Mouse (Mus musculus): ENCODE data around the gene Atp10a. TPM values are rescaled to one million over a fixed set of nuclear protein-coding genes. Genes with fewer than 3 reads are reported as not detected.

Atp10a gene
- polyA plus RNA-seq, 1 experiment = 2.8 TPM

DNA sequence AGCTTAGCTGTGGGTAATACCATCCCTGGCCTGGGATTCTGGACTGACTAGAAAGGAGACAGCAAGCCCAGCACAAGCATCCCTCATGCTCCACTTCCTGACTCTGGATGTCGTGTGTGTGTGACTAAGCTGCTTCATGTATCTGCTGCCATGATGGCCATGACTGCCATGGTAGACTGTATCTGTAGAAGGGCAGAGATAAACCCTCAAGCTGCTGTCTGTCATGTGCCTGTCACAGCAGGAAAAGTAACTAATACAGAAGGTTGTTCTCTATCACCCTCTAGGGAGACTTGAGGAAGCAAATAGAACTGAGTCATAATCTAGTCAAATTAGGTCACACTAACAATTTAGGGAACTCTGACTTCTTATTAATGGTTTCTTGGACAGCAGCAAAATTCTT, 86.7 kb downstream of the Atp10a start:
- DNase-seq (ENCODE audit: low read depth) = no peak
- no peak for TF ChIP-seq POLR2A (IDR thresholded peaks at IDR 0.05; ENCODE audit: borderline replicate concordance, extremely low read depth, insufficient read depth, insufficient read length, poor library complexity, severe bottlenecking)
- TF ChIP-seq CTCF (IDR thresholded peaks at IDR 0.05; ENCODE audit: borderline replicate concordance, extremely low read depth, insufficient read depth, insufficient read length) = no peak

DNA sequence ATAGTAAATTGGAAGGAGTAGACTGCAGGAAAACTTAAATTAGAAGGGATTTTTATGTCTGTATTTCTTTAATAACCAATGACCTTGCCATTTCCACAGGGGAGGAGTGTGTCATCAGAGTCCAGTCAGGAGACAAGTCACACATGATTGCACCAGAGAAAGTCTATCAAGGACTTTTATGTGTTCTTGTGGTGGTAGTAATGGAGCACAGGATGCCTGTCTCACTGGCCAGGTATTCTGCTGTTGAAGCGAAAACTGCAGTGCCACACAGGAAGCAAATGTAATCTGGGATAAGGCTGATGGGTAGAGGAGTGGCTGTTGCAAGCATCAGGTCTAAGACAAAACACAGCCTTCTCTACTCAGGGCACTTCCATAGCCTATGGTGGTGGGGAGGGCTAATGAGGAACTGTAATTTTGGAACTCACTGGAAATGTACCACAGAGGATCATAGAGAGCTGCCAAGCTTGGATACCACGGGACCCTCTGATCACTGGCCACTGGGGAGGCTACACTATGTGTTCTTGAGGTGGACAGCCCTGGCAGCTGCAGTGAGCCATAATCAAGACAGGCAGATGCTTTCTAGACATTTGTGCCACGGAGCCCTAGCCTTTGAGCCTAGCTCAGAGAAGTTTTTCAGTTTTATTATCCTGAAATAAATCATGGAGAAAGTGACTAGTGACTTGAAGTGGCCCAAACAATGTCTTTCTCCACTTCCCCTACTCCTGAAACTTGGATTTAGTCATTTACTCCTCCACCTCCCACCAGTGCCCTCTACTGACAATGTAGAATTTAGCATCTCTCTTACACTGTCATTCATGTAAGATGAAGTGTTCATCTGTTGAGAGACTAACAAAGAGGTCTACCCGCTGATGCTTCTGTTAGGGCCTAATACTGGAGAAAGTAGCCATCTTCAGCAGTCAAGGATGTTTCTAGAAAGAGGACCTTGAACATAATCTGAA, 87.7 kb downstream of the Atp10a start:
- DNase-seq (ENCODE audit: low read depth) = peak; percentile 38
- TF ChIP-seq CTCF (IDR thresholded peaks at IDR 0.05; ENCODE audit: borderline replicate concordance, extremely low read depth, insufficient read depth, insufficient read length) (no peak), POLR2A (IDR thresholded peaks at IDR 0.05; ENCODE audit: borderline replicate concordance, extremely low read depth, insufficient read depth, insufficient read length, poor library complexity, severe bottlenecking) (no peak)

DNA sequence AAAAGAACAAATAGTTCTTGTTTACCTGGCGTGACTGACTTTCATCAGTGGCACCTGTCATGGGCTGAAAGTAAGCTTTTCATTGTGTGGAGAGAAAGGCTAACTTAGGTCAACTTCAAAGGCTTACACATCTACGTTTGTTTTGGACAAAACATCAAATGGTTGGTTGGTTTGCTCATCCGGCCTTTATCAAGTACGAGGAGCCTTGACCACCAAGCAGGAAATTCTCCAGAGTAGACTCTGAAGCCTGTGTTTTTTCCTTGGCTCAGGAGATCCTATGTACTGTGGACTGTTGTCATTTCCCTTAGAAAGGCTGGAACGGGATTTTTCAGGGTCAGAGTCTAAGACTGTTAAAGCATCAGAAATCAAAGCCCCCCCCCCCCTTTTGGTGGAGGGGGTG, 90.9 kb downstream of the Atp10a start:
- DNase-seq (ENCODE audit: low read depth) = no peak
- TF ChIP-seq POLR2A (IDR thresholded peaks at IDR 0.05; ENCODE audit: borderline replicate concordance, extremely low read depth, insufficient read depth, insufficient read length, poor library complexity, severe bottlenecking) = no peak
- no peak for TF ChIP-seq CTCF (IDR thresholded peaks at IDR 0.05; ENCODE audit: borderline replicate concordance, extremely low read depth, insufficient read depth, insufficient read length)

DNA sequence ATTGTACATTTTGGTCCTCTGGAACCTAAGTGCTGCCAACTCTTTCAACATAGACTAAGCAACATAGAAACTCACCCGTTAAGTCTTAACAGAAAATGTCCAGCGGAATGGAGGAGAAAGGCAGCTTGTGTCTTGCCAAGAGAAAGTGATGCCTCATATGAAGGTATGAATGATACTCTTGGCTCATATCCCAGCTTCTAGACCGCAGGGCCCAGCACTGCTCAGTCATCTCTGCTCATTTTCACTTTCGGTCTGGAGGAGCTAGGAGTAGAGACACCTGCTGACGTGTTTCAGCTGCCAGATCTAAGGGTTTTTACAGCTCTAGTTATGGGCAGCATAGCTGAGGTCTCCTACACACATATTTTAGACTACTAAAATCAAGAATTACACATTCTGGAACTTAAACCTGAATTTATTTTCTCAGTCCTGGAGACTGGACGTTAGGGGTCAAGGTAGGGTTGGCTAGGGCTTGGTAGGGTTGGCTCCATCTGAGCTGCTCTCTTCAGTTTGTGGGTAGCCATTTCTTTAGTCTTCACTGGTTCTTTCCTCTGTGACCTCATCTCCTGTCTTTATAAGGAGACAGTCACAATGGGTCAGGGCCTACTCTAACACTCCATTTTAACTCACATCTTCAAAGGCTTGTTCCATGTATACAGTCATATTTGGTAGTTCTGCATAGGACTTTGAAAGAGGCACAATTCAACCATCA, 94.1 kb downstream of the Atp10a start:
- TF ChIP-seq CTCF (IDR thresholded peaks at IDR 0.05; ENCODE audit: borderline replicate concordance, extremely low read depth, insufficient read depth, insufficient read length) (no peak), POLR2A (IDR thresholded peaks at IDR 0.05; ENCODE audit: borderline replicate concordance, extremely low read depth, insufficient read depth, insufficient read length, poor library complexity, severe bottlenecking) (no peak)
- DNase-seq (ENCODE audit: low read depth) = peak; percentile 32

DNA sequence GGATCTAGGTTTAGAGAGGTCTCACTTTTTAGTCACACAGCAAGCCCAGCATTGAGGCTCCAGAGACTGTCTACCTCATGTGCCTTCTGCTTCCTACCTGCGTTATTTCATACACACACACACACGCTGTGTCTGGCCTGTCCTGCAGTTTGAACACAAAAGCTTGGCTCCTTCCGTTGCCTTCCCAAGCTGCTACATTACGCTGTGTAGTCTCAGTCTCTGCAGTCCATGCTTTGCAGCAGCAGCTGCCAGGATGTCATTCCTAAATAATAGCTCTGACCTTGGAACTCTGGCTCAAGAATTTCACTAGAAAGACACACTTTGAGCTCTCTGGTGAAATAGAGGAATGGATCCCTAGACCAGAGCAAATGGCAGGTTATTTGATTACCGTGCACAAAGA, 96.1 kb downstream of the Atp10a start:
- TF ChIP-seq CTCF (IDR thresholded peaks at IDR 0.05; ENCODE audit: borderline replicate concordance, extremely low read depth, insufficient read depth, insufficient read length) (no peak), POLR2A (IDR thresholded peaks at IDR 0.05; ENCODE audit: borderline replicate concordance, extremely low read depth, insufficient read depth, insufficient read length, poor library complexity, severe bottlenecking) (no peak)
- DNase-seq (ENCODE audit: low read depth) = peak; percentile 28

DNA sequence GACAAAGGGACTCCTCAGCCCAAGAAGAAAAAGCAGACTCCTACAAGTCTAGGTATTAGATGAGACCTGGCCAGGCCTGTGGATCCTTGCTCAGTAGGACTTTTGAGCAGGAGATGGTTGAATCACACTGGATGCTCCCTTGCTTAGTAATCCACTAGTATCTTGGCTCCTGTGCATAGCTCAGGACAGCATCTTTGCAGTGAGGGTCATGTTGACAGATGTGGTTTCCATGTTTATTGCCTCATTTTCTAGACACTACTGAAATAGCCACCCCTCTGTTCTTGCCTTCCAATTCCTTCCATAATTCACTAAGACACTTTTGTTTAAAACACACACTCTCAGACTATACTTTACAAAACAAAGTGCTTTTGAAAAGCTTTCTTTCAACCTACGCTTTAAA, 98.1 kb downstream of the Atp10a start:
- TF ChIP-seq POLR2A (IDR thresholded peaks at IDR 0.05; ENCODE audit: borderline replicate concordance, extremely low read depth, insufficient read depth, insufficient read length, poor library complexity, severe bottlenecking) (no peak), CTCF (IDR thresholded peaks at IDR 0.05; ENCODE audit: borderline replicate concordance, extremely low read depth, insufficient read depth, insufficient read length) (no peak)

DNA sequence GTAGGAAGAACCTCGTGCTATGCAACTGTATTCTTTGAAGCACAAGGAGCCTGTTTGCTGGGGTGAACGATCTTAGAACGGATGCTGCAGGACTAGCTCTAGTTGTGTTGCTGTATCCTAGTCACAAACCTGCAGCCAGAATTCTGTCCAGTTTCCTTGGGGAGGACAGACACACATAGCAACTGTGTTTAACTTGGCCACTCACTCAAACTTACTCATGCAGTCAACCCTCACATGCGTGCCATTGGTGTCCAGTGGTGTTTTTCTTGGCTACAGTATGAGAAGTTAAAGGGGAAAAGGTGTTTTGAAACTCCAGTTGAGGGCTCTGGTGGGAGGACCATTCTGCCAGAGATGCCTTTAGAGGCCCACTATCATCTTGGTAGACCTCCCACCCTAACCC, 98.6 kb downstream of the Atp10a start:
- TF ChIP-seq POLR2A (IDR thresholded peaks at IDR 0.05; ENCODE audit: borderline replicate concordance, extremely low read depth, insufficient read depth, insufficient read length, poor library complexity, severe bottlenecking) (no peak), CTCF (IDR thresholded peaks at IDR 0.05; ENCODE audit: borderline replicate concordance, extremely low read depth, insufficient read depth, insufficient read length) (no peak)
- no peak for DNase-seq (ENCODE audit: low read depth)

More for the DNA sequence above, 98.1 kb downstream of the Atp10a start:
- no peak for DNase-seq (ENCODE audit: low read depth)

DNA sequence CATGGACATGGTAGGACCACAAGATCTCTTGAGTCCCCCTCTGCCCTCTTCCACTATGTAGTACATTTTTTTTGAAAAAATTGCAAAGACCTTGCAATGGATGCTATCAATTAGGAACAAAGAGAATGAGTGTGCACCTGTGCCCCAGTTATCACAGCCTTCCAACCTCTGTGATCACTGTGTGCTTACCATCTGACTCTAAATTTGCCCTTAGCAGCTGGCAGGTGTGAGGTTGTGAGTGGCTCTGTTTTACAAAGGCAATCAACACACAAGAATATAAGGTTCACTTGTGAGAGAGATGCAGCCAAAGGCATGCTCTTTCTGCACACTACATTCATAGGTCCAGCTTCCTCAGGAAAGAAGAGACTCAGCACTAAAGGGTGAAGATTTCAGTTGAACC, 99.1 kb downstream of the Atp10a start:
- no peak for DNase-seq (ENCODE audit: low read depth)
- TF ChIP-seq POLR2A (IDR thresholded peaks at IDR 0.05; ENCODE audit: borderline replicate concordance, extremely low read depth, insufficient read depth, insufficient read length, poor library complexity, severe bottlenecking) (no peak), CTCF (IDR thresholded peaks at IDR 0.05; ENCODE audit: borderline replicate concordance, extremely low read depth, insufficient read depth, insufficient read length) (no peak)

DNA sequence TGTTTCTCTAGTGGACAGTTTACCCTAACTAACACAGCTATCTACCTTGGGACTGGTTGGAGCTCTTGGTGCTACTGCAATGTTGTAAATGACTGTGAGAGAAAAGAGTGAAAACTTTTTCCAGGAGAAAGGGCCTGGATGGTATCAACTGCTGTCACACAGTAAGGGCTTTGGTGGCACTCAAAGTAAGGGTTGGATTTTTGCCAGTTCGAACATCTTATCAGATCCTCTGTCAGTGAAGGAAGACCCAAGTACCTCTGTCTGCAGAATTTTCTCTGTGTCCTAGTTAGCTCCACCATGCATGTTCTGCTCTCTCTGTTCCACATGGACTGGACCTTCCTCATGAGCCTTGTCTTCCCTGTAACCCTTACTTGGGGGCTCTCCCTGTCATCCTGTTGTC, 99.9 kb downstream of the Atp10a start:
- no peak for DNase-seq (ENCODE audit: low read depth)
- TF ChIP-seq CTCF (IDR thresholded peaks at IDR 0.05; ENCODE audit: borderline replicate concordance, extremely low read depth, insufficient read depth, insufficient read length) (no peak), POLR2A (IDR thresholded peaks at IDR 0.05; ENCODE audit: borderline replicate concordance, extremely low read depth, insufficient read depth, insufficient read length, poor library complexity, severe bottlenecking) (no peak)

DNA sequence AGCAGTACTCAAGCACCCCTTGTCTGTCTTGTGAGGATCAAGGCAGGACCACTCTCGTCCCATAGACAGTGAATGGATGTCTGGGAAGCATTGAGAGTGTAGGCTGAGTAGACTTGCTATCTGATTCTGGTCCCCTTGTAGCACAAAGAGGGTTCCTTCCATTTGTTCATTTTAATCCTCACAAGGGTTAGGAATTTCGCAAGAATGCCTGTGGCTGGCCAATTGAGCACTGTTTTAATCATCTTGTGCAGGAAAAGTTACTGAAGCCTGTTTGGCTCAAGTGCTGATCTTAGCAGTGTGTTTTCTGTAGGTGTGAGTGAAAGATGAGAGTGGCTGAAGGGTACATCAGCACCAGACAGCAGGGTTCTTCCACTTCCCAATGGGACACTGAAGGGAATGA, 101.4 kb downstream of the Atp10a start:
- TF ChIP-seq POLR2A (IDR thresholded peaks at IDR 0.05; ENCODE audit: borderline replicate concordance, extremely low read depth, insufficient read depth, insufficient read length, poor library complexity, severe bottlenecking) (no peak), CTCF (IDR thresholded peaks at IDR 0.05; ENCODE audit: borderline replicate concordance, extremely low read depth, insufficient read depth, insufficient read length) (no peak)
- DNase-seq (ENCODE audit: low read depth) = no peak

DNA sequence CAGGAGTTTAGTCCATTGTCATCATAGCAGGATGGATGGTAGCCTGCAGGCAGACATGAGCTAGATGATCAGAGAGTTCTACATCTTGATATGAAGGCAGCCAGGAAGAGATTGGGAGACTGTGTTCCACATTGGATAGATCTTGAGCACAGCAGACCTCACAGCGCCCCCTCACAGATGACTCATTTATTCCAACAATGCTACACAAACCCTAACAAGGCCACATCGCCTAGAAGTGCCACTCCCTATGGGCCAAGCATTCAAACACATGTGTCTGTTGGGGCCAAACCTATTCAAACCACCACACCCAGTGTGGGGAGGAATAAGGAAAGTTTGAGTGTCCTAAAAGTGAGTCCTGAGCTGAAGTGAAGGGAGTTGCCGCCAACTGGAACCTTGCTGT, 102.4 kb downstream of the Atp10a start:
- TF ChIP-seq POLR2A (IDR thresholded peaks at IDR 0.05; ENCODE audit: borderline replicate concordance, extremely low read depth, insufficient read depth, insufficient read length, poor library complexity, severe bottlenecking) (no peak), CTCF (IDR thresholded peaks at IDR 0.05; ENCODE audit: borderline replicate concordance, extremely low read depth, insufficient read depth, insufficient read length) (no peak)
- no peak for DNase-seq (ENCODE audit: low read depth)

Measured in brain, embryonic 14.5 days (tissue).